Mouse (Mus musculus) limb, embryonic 14.5 days (tissue): Measurements from ENCODE around the gene Olfr1226. TPM values are rescaled to one million over a fixed set of nuclear protein-coding genes. Genes with fewer than 3 reads are reported as not detected.

Experiments used
- ATAC-seq: fragments of 200-750 bp; cut with Nextera tagmentation; 2 replicates; pipeline ENCODE4 v1.8.0; 2017; ENCODE audit warnings: low read depth, moderate number of reproducible peaks, moderate TSS enrichment; ENCODE audit not compliant: low FRiP score
- DNase-seq: peaks from one replicate; pipeline ENCODE4 v3.0.0-alpha.2; 2015; ENCODE audit warnings: low spot score
- H3K27ac ChIP-seq: fragments of 300-500 bp; sonication (generic); replicated peaks from 2 replicates; pipeline ENCODE4 v1.5.1; 2014; ENCODE audit warnings: low read depth, mild to moderate bottlenecking, low read length, moderate library complexity, mixed read lengths
- H3K27me3 ChIP-seq: fragments of 300-500 bp; sonication (generic); 2 replicates; pipeline ENCODE4 v1.6.1; 2014; ENCODE audit warnings: low read length, mixed read lengths; ENCODE audit not compliant: control insufficient read depth, insufficient read depth
- H3K36me3 ChIP-seq: fragments of 300-500 bp; sonication (generic); 2 replicates; pipeline ENCODE4 v1.6.1; 2014; ENCODE audit warnings: mild to moderate bottlenecking, low read length, moderate library complexity, mixed read lengths; ENCODE audit not compliant: control insufficient read depth, insufficient read depth
- H3K4me1 ChIP-seq: fragments of 300-500 bp; sonication (generic); 2 replicates; pipeline ENCODE4 v1.6.1; 2014; ENCODE audit warnings: antibody characterized with exemption, low read length, mixed read lengths; ENCODE audit not compliant: control insufficient read depth, insufficient read depth
- H3K4me2 ChIP-seq: fragments of 300-500 bp; sonication (generic); replicated peaks from 2 replicates; pipeline ENCODE4 v1.6.1; 2014; ENCODE audit warnings: low read depth, mild to moderate bottlenecking, low read length, moderate library complexity; ENCODE audit not compliant: severe bottlenecking
- H3K4me3 ChIP-seq: fragments of 300-500 bp; sonication (generic); replicated peaks from 2 replicates; pipeline ENCODE4 v1.5.1; 2014; ENCODE audit warnings: low read length
- H3K9ac ChIP-seq: fragments of 300-500 bp; sonication (generic); 2 replicates; pipeline ENCODE4 v1.6.1; 2014; ENCODE audit warnings: mild to moderate bottlenecking, low read depth, low read length, moderate library complexity; ENCODE audit not compliant: severe bottlenecking
- H3K9me3 ChIP-seq: fragments of 300-500 bp; sonication (generic); 2 replicates; pipeline ENCODE4 v1.6.1; 2016; ENCODE audit warnings: low read length; ENCODE audit not compliant: control insufficient read depth
- POLR2A ChIP-seq: fragments of 200-500 bp; IDR thresholded peaks from 2 replicates; pipeline ENCODE4 v1.8.0; 2012; ENCODE audit warnings: inconsistent platforms, mild to moderate bottlenecking, moderate library complexity, borderline replicate concordance; ENCODE audit not compliant: insufficient read depth, insufficient read length; ENCODE audit errors: extremely low read depth
- WGBS: fragments of 180-500 bp; shearing (Covaris S2); extraction: QIAGEN DNeasy Blood & Tissue Kit; methylation state at CpG from one replicate; pipeline ENCODE4 v1.1.7; 2014; 5-methylcytosine and 5-hydroxymethylcytosine counted together
- polyA plus RNA-seq, 2 experiments: library from polyadenylated mRNA; depleted of rRNA in 1 of 2; stranded (reverse) in 1 of 2; unstranded in 1 of 2; fragments of >200 nt; fragmentation: Nextera tagmentation in 1 of 2; extraction: Ambion mirVana in 1 of 2; gene quantifications; 2 replicates each; pipeline versions ENCODE4 v1.2.1 to v1.2.3; 2012 to 2014

Gene Olfr1226
- polyA plus RNA-seq, 2 experiments, result not detected

DNA sequence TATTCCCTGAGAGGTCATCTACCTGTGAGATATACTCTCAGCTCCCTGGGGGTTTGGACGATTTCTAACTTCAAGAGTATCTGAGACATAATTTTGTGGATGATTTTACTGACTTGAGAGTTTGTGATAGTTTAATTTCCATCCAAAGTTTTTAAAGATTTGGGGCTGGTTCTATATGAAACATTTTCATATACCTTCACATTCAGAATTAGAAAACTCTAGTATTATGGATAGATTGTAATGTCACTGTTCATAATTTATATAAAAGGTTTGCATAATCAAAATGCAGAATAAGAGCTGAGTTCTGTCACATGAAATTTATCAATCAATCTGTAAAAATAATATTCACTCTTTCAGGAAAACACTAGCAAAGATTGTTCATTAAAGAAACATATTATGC is 48.4 kb downstream of the Olfr1226 start, which contains the start of gene Olfr1223:
Gene Olfr1223 (minus strand): TSS at position 101 of the 400 bp plus-strand sequence.
- Histone ChIP-seq H3K36me3 (no peaks in the 10 kb centered on the region), H3K9me3 (no peaks in the 10 kb centered on the region), H3K4me1 (no peaks in the 10 kb centered on the region), H3K27me3 (no peaks in the 10 kb centered on the region), H3K27ac (no peak within 1 kb of the TSS), H3K4me2 (no peak within 1 kb of the TSS), H3K4me3 (no peak within 1 kb of the TSS), H3K9ac (no peak within 1 kb of the TSS)
- WGBS, result 55% methylated on average over 1 of the region's 1 CpGs
- no peak for ATAC-seq
- TF ChIP-seq POLR2A, result no peak
- DNase-seq, result no peak

Other genes with a start within 250 kb of the Olfr1226 start
- not detected in 2 replicates for gene Olfr1212, start 246.1 kb downstream of the Olfr1226 start, polyA plus RNA-seq (2012; rRNA removed)
- not detected in 2 replicates for gene Olfr1212, start 246.1 kb downstream of the Olfr1226 start, polyA plus RNA-seq (2014; fragmentation: Nextera tagmentation; extraction: Ambion mirVana)
- gene Gm13762, start 219.8 kb downstream of the Olfr1226 start, polyA plus RNA-seq (2012; rRNA removed), result not detected in 2 replicates
- gene Gm13762, start 219.8 kb downstream of the Olfr1226 start, polyA plus RNA-seq (2014; fragmentation: Nextera tagmentation; extraction: Ambion mirVana), result not detected in 2 replicates
- not detected in 2 replicates for gene Olfr1214, start 207.4 kb downstream of the Olfr1226 start, polyA plus RNA-seq (2012; rRNA removed)
- gene Olfr1214, start 207.4 kb downstream of the Olfr1226 start, polyA plus RNA-seq (2014; fragmentation: Nextera tagmentation; extraction: Ambion mirVana), result not detected in 2 replicates
- not detected in 2 replicates for gene Olfr1215, start 193.1 kb downstream of the Olfr1226 start, polyA plus RNA-seq (2012; rRNA removed)
- gene Olfr1215, start 193.1 kb downstream of the Olfr1226 start, polyA plus RNA-seq (2014; fragmentation: Nextera tagmentation; extraction: Ambion mirVana), result not detected in 2 replicates
- not detected in 2 replicates for gene Olfr1216, start 181.7 kb downstream of the Olfr1226 start, polyA plus RNA-seq (2012; rRNA removed)
- gene Olfr1216, start 181.7 kb downstream of the Olfr1226 start, polyA plus RNA-seq (2014; fragmentation: Nextera tagmentation; extraction: Ambion mirVana), result not detected in 2 replicates
- not detected in 2 replicates for gene Olfr1217, start 168.0 kb downstream of the Olfr1226 start, polyA plus RNA-seq (2012; rRNA removed)
- gene Olfr1217, start 168.0 kb downstream of the Olfr1226 start, polyA plus RNA-seq (2014; fragmentation: Nextera tagmentation; extraction: Ambion mirVana), result not detected in 2 replicates
- not detected in 2 replicates for gene Olfr1218, start 138.9 kb downstream of the Olfr1226 start, polyA plus RNA-seq (2012; rRNA removed)
- gene Olfr1218, start 138.9 kb downstream of the Olfr1226 start, polyA plus RNA-seq (2014; fragmentation: Nextera tagmentation; extraction: Ambion mirVana), result not detected in 2 replicates
- not detected in 2 replicates for gene Olfr1219, start 116.5 kb downstream of the Olfr1226 start, polyA plus RNA-seq (2012; rRNA removed)
- gene Olfr1219, start 116.5 kb downstream of the Olfr1226 start, polyA plus RNA-seq (2014; fragmentation: Nextera tagmentation; extraction: Ambion mirVana), result not detected in 2 replicates
- not detected in 2 replicates for gene Olfr1220, start 93.2 kb downstream of the Olfr1226 start, polyA plus RNA-seq (2012; rRNA removed)
- gene Olfr1220, start 93.2 kb downstream of the Olfr1226 start, polyA plus RNA-seq (2014; fragmentation: Nextera tagmentation; extraction: Ambion mirVana), result not detected in 2 replicates
- gene Olfr1221, start 82.8 kb downstream of the Olfr1226 start, polyA plus RNA-seq (2012; rRNA removed), result not detected in 2 replicates
- gene Olfr1221, start 82.8 kb downstream of the Olfr1226 start, polyA plus RNA-seq (2014; fragmentation: Nextera tagmentation; extraction: Ambion mirVana), result not detected in 2 replicates
- gene Olfr1222, start 67.0 kb downstream of the Olfr1226 start, polyA plus RNA-seq (2012; rRNA removed), result not detected in 2 replicates
- gene Olfr1222, start 67.0 kb downstream of the Olfr1226 start, polyA plus RNA-seq (2014; fragmentation: Nextera tagmentation; extraction: Ambion mirVana), result not detected in 2 replicates
- not detected in 2 replicates for gene Olfr1223, start 48.5 kb downstream of the Olfr1226 start, polyA plus RNA-seq (2012; rRNA removed)
- not detected in 2 replicates for gene Olfr1223, start 48.5 kb downstream of the Olfr1226 start, polyA plus RNA-seq (2014; fragmentation: Nextera tagmentation; extraction: Ambion mirVana)
- not detected in 2 replicates for gene Olfr1224-ps1, start 36.0 kb downstream of the Olfr1226 start, polyA plus RNA-seq (2012; rRNA removed)
- not detected in 2 replicates for gene Olfr1224-ps1, start 36.0 kb downstream of the Olfr1226 start, polyA plus RNA-seq (2014; fragmentation: Nextera tagmentation; extraction: Ambion mirVana)
- gene Olfr1225, start 25.4 kb downstream of the Olfr1226 start, polyA plus RNA-seq (2012; rRNA removed), result not detected in 2 replicates
- gene Olfr1225, start 25.4 kb downstream of the Olfr1226 start, polyA plus RNA-seq (2014; fragmentation: Nextera tagmentation; extraction: Ambion mirVana), result not detected in 2 replicates
- not detected in 2 replicates for gene Olfr1228, start 54.0 kb upstream of the Olfr1226 start, polyA plus RNA-seq (2012; rRNA removed)
- gene Olfr1228, start 54.0 kb upstream of the Olfr1226 start, polyA plus RNA-seq (2014; fragmentation: Nextera tagmentation; extraction: Ambion mirVana), result not detected in 2 replicates
- gene Olfr1229, start 88.0 kb upstream of the Olfr1226 start, polyA plus RNA-seq (2012; rRNA removed), result not detected in 2 replicates
- not detected in 2 replicates for gene Olfr1229, start 88.0 kb upstream of the Olfr1226 start, polyA plus RNA-seq (2014; fragmentation: Nextera tagmentation; extraction: Ambion mirVana)
- not detected in 2 replicates for gene Olfr1230, start 97.2 kb upstream of the Olfr1226 start, polyA plus RNA-seq (2012; rRNA removed)
- not detected in 2 replicates for gene Olfr1230, start 97.2 kb upstream of the Olfr1226 start, polyA plus RNA-seq (2014; fragmentation: Nextera tagmentation; extraction: Ambion mirVana)
- gene Olfr1231, start 107.0 kb upstream of the Olfr1226 start, polyA plus RNA-seq (2012; rRNA removed), result not detected in 2 replicates
- not detected in 2 replicates for gene Olfr1231, start 107.0 kb upstream of the Olfr1226 start, polyA plus RNA-seq (2014; fragmentation: Nextera tagmentation; extraction: Ambion mirVana)
- not detected in 2 replicates for gene Olfr1232, start 129.6 kb upstream of the Olfr1226 start, polyA plus RNA-seq (2012; rRNA removed)
- gene Olfr1232, start 129.6 kb upstream of the Olfr1226 start, polyA plus RNA-seq (2014; fragmentation: Nextera tagmentation; extraction: Ambion mirVana), result not detected in 2 replicates
- gene Olfr1233, start 142.3 kb upstream of the Olfr1226 start, polyA plus RNA-seq (2012; rRNA removed), result not detected in 2 replicates
- gene Olfr1233, start 142.3 kb upstream of the Olfr1226 start, polyA plus RNA-seq (2014; fragmentation: Nextera tagmentation; extraction: Ambion mirVana), result not detected in 2 replicates
- not detected in 2 replicates for gene Olfr1234, start 164.8 kb upstream of the Olfr1226 start, polyA plus RNA-seq (2012; rRNA removed)
- not detected in 2 replicates for gene Olfr1234, start 164.8 kb upstream of the Olfr1226 start, polyA plus RNA-seq (2014; fragmentation: Nextera tagmentation; extraction: Ambion mirVana)
- gene Olfr1238, start 209.6 kb upstream of the Olfr1226 start, polyA plus RNA-seq (2012; rRNA removed), result not detected in 2 replicates
- not detected in 2 replicates for gene Olfr1238, start 209.6 kb upstream of the Olfr1226 start, polyA plus RNA-seq (2014; fragmentation: Nextera tagmentation; extraction: Ambion mirVana)
- gene Olfr1239, start 220.4 kb upstream of the Olfr1226 start, polyA plus RNA-seq (2012; rRNA removed), result not detected in 2 replicates
- not detected in 2 replicates for gene Olfr1239, start 220.4 kb upstream of the Olfr1226 start, polyA plus RNA-seq (2014; fragmentation: Nextera tagmentation; extraction: Ambion mirVana)
- gene Olfr1240, start 243.0 kb upstream of the Olfr1226 start, polyA plus RNA-seq (2012; rRNA removed), result not detected in 2 replicates
- not detected in 2 replicates for gene Olfr1240, start 243.0 kb upstream of the Olfr1226 start, polyA plus RNA-seq (2014; fragmentation: Nextera tagmentation; extraction: Ambion mirVana)